Mouse (Mus musculus) hindbrain, embryonic 10.5 days (tissue): ENCODE results near the gene Gbp2b. TPM values are rescaled to one million over a fixed set of nuclear protein-coding genes. Genes with fewer than 3 reads are reported as not detected.
"Not testable (repeated sequence)": the region's sequence is repeated elsewhere in the genome, so short reads cannot be mapped to it uniquely, and the experiment has no call there.

Source experiments
- DNase-seq: peaks from one replicate; pipeline ENCODE4 v3.0.0-alpha.2; 2017; ENCODE audit warnings: low spot score
- H3K27ac ChIP-seq: fragments of 300-500 bp; sonication (generic); 2 replicates; pipeline ENCODE4 v1.5.1; 2016; ENCODE audit warnings: mild to moderate bottlenecking, moderate library complexity
- H3K27me3 ChIP-seq: fragments of 300-500 bp; sonication (generic); 2 replicates; pipeline ENCODE4 v1.6.1; 2016; ENCODE audit warnings: mild to moderate bottlenecking; ENCODE audit not compliant: poor library complexity, insufficient read depth, severe bottlenecking
- H3K36me3 ChIP-seq: fragments of 300-500 bp; sonication (generic); 2 replicates; pipeline ENCODE4 v1.6.1; 2016; ENCODE audit warnings: mild to moderate bottlenecking, moderate library complexity
- H3K4me1 ChIP-seq: fragments of 300-500 bp; sonication (generic); replicated peaks from 2 replicates; pipeline ENCODE4 v1.6.1; 2016; ENCODE audit warnings: mild to moderate bottlenecking
- H3K4me3 ChIP-seq: fragments of 300-500 bp; sonication (generic); 2 replicates; pipeline ENCODE4 v1.5.1; 2016; ENCODE audit warnings: mild to moderate bottlenecking, moderate library complexity
- H3K9me3 ChIP-seq: fragments of 300-500 bp; sonication (generic); 2 replicates; pipeline ENCODE4 v1.6.1; 2016; ENCODE audit warnings: mild to moderate bottlenecking, moderate library complexity
- WGBS: fragments of 180-500 bp; shearing (Covaris S2); methylation state at CpG from one replicate; pipeline ENCODE4 v1.1.7; 2016; 5-methylcytosine and 5-hydroxymethylcytosine counted together
- polyA plus RNA-seq: library from polyadenylated mRNA; unstranded; fragments of >200 nt; fragmentation: Nextera tagmentation; extraction: Ambion mirVana; gene quantifications from 2 replicates; pipeline ENCODE4 v1.2.1, GENCODE M21; 2016

Gbp2b gene
- polyA plus RNA-seq, 1 experiment from 2014 or later: not detected

DNA sequence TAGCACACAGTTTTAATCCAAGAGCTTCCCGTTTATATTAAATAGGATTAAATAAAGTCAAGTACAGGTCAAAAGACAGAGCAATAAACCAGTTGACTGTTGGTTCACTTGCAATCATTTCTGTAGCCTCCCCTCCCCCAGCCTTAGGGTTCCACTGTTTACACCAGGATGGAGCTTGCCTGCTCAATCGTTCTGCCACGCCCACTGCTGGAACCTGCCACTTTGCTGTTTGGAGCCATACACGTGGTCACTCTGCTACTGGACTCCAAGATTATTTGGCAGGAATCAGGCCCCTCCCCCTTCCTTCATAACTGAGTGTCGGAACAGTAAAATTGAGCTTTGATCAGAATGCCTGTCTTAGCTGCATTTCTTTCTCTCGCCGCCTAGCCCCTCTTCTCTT, 53.2 kb downstream of the Gbp2b start:
- H3K4me1 ChIP-seq, H3K27me3 ChIP-seq, H3K27ac ChIP-seq, DNase-seq, H3K4me3 ChIP-seq, H3K36me3 ChIP-seq, H3K9me3 ChIP-seq: not testable (repeated sequence)
- WGBS: 68% methylated on average over 7 of the region's 7 CpGs

DNA sequence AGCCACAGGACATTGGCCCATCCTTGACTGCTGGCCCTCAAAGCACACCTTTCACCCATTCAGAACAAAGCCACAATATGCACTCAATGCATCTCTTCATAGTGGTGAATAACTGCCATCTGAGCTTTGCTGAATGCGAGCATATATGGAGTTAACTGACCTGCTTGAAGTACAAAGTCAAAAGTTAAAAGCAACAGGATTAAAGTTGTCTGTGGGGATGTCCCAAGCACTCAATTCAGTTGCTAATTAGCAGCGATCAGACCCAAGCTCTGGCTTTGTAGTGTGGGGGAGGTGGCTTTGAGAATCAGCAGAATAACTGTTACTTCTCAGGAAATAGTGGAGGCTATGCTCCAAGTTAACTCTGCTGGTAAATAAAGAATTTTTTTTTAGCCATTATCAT, 55.6 kb downstream of the Gbp2b start:
- no peaks in the 10 kb centered on the region for H3K27me3 ChIP-seq
- no peaks in the 10 kb centered on the region for H3K4me1 ChIP-seq
- WGBS: 40% methylated on average over 2 of the region's 2 CpGs
- H3K4me3 ChIP-seq: no peak overlapping the region
- DNase-seq: no peak
- no peaks in the 10 kb centered on the region for H3K36me3 ChIP-seq
- no peaks in the 10 kb centered on the region for H3K9me3 ChIP-seq
- no peak overlapping the region for H3K27ac ChIP-seq

DNA sequence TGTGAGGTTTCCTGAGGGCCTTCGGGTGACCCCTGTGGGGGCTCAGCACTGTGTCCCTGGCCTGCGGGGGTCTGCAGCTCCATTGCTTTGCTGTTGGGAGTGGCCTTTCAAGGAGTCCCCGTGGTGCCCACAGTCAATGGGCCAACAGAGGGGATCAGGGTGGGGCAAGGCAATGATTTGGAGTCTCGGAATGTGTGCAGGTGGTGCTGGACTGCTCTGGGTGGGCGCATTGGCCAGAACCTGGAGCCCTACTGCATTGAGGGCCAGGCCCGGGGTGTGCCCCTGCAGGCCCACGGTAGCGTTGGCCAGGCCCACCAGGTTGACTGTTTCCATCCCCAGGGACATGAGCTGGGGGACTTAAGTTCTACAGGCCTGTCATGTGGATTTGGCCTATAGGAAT, 70.1 kb downstream of the Gbp2b start:
- no peak overlapping the region for H3K4me3 ChIP-seq
- H3K27ac ChIP-seq: no peak overlapping the region
- no peaks in the 10 kb centered on the region for H3K27me3 ChIP-seq
- WGBS: 92% methylated on average over 8 of the region's 8 CpGs
- H3K36me3 ChIP-seq: no peaks in the 10 kb centered on the region
- DNase-seq: no peak
- H3K4me1 ChIP-seq: no peaks in the 10 kb centered on the region
- H3K9me3 ChIP-seq: peaks cover 17% of the 10 kb centered on the region; the same call in 1 of the 2 replicates

Other genes with a start within 250 kb of the Gbp2b start
- gene Pdlim5, start 199.2 kb upstream of the Gbp2b start, polyA plus RNA-seq: 14.6 and 19.3 TPM in 2 replicates
- gene Gbp5, start 100.9 kb upstream of the Gbp2b start, polyA plus RNA-seq: 0.07 TPM in 1 of 2 replicates, not detected in the other
- gene Gbp7, start 64.5 kb upstream of the Gbp2b start, polyA plus RNA-seq: 1.00 and 1.3 TPM in 2 replicates
- gene Gbp3, start 34.8 kb upstream of the Gbp2b start, polyA plus RNA-seq: 0.16 and 0.54 TPM in 2 replicates
- gene Gbp2, start 25.8 kb downstream of the Gbp2b start, polyA plus RNA-seq: 0.06 and 0.17 TPM in 2 replicates
- 9.0 and 10.2 TPM in 2 replicates for gene Kyat3, start 106.2 kb downstream of the Gbp2b start, polyA plus RNA-seq
- gene Gtf2b, start 170.2 kb downstream of the Gbp2b start, polyA plus RNA-seq: 91.5 and 97.8 TPM in 2 replicates